Mouse (Mus musculus) kidney, embryonic 16.5 days (tissue): ENCODE results near the gene Map7d2. TPM values are rescaled to one million over a fixed set of nuclear protein-coding genes. Genes with fewer than 3 reads are reported as not detected.

Experiments
- ATAC-seq: fragments of 200-750 bp; cut with Nextera tagmentation; 2 replicates; pipeline ENCODE4 v1.8.0; 2017; ENCODE audit warnings: moderate TSS enrichment; ENCODE audit not compliant: low FRiP score, low TSS enrichment
- H3K27ac ChIP-seq: fragments of 300-500 bp; sonication (generic); 2 replicates; pipeline ENCODE4 v1.5.1; 2014; ENCODE audit warnings: low read length
- H3K27me3 ChIP-seq: fragments of 300-500 bp; sonication (generic); 2 replicates; pipeline ENCODE4 v1.6.1; 2014; ENCODE audit warnings: low read length, control low read depth, mixed read lengths; ENCODE audit not compliant: insufficient read depth
- H3K36me3 ChIP-seq: fragments of 300-500 bp; sonication (generic); 2 replicates; pipeline ENCODE4 v1.6.1; 2014; ENCODE audit warnings: low read length, control low read depth, mixed read lengths; ENCODE audit not compliant: insufficient read depth
- H3K4me1 ChIP-seq: fragments of 300-500 bp; sonication (generic); 2 replicates; pipeline ENCODE4 v1.6.1; 2014; ENCODE audit warnings: low read length, control low read depth, mixed read lengths; ENCODE audit not compliant: insufficient read depth
- H3K4me2 ChIP-seq: fragments of 300-500 bp; sonication (generic); replicated peaks from 2 replicates; pipeline ENCODE4 v1.6.1; 2014; ENCODE audit warnings: low read depth, low read length
- H3K4me3 ChIP-seq: fragments of 300-500 bp; sonication (generic); 2 replicates; pipeline ENCODE4 v1.5.1; 2014; ENCODE audit warnings: mild to moderate bottlenecking, low read length
- H3K9ac ChIP-seq: fragments of 300-500 bp; sonication (generic); replicated peaks from 2 replicates; pipeline ENCODE4 v1.6.1; 2014; ENCODE audit warnings: low read length
- H3K9me3 ChIP-seq: fragments of 300-500 bp; sonication (generic); 2 replicates; pipeline ENCODE4 v1.6.1; 2016; ENCODE audit warnings: low read length, control low read depth
- WGBS: fragments of 180-500 bp; shearing (Covaris S2); extraction: QIAGEN DNeasy Blood & Tissue Kit; methylation state at CpG from one replicate; pipeline ENCODE4 v1.1.7; 2014; 5-methylcytosine and 5-hydroxymethylcytosine counted together
- polyA plus RNA-seq: library from polyadenylated mRNA; unstranded; fragments of >200 nt; fragmentation: Nextera tagmentation; extraction: Ambion mirVana; gene quantifications from 2 replicates; pipeline ENCODE4 v1.2.1, GENCODE M21; 2015

The Map7d2 gene
- 2.4 and 2.8 TPM in 2 replicates for polyA plus RNA-seq

- Histone ChIP-seq H3K36me3 (no peaks in the 10 kb centered on the region), H3K27ac (no peak within 1 kb of the TSS), H3K4me3 (peak within 1 kb of the TSS; percentile 58), H3K27me3 (peaks cover 39% of the 10 kb centered on the region; the same call in 1 of the 2 replicates), H3K4me2 (peak within 1 kb of the TSS; percentile 91), H3K9me3 (0 out of 2 replicates have a peak, but pooled peaks cover 2% of the 10 kb centered on the region), H3K9ac (no peak within 1 kb of the TSS; the same call in 1 of the 2 replicates), H3K4me1 (no peaks in the 10 kb centered on the region)
- ATAC-seq, result peak; percentile 89
- WGBS, result 25% methylated on average over 42 of the region's 83 CpGs
These were observed at the start of gene Map7d2 for GRCm38 (mm10) chrX:159414130-159414828. Map7d2 (plus strand) TSS chrX:159414572.

- Histone ChIP-seq H3K9ac (peak within 1 kb of the TSS; percentile 78), H3K4me3 (peak within 1 kb of the TSS; percentile 74), H3K4me2 (peak within 1 kb of the TSS; percentile 47), H3K4me1 (peaks cover 5% of the 10 kb centered on the region; the same call in 1 of the 2 replicates), H3K27ac (peak within 1 kb of the TSS; percentile 85), H3K27me3 (peaks cover 7% of the 10 kb centered on the region; the same call in 1 of the 2 replicates), H3K9me3 (no peaks in the 10 kb centered on the region), H3K36me3 (no peaks in the 10 kb centered on the region; the same call in 1 of the 2 replicates)
- 20% methylated on average over 46 of the region's 76 CpGs for WGBS
- ATAC-seq, result peak; percentile 99
These were observed 42.3 kb upstream of the Map7d2 start, which contains the start of gene Eif1ax for GRCm38 (mm10) chrX:159371831-159372752. Eif1ax (plus strand) TSS chrX:159372178.

GRCm38 (mm10) chrX:159372753-159373144 lies 41.6 kb upstream of the Map7d2 start:
- Histone ChIP-seq H3K9ac (peak overlapping the region; percentile 78), H3K4me1 (peaks cover 5% of the 10 kb centered on the region; the same call in 1 of the 2 replicates), H3K27me3 (peaks cover 7% of the 10 kb centered on the region; the same call in 1 of the 2 replicates), H3K4me3 (peak overlapping the region; percentile 74), H3K4me2 (peak overlapping the region; percentile 47), H3K36me3 (no peaks in the 10 kb centered on the region; the same call in 1 of the 2 replicates), H3K9me3 (no peaks in the 10 kb centered on the region), H3K27ac (peak overlapping the region; percentile 85)
- 24% methylated on average over 9 of the region's 9 CpGs for WGBS
- ATAC-seq, result no peak

GRCm38 (mm10) chrX:159387105-159387504 lies 27.3 kb upstream of the Map7d2 start:
- H3K9ac ChIP-seq, result no peak overlapping the region
- peaks cover 8% of the 10 kb centered on the region; the same call in 1 of the 2 replicates for H3K36me3 ChIP-seq
- H3K4me1 ChIP-seq, result no peaks in the 10 kb centered on the region
- H3K27me3 ChIP-seq, result no peaks in the 10 kb centered on the region
- WGBS, result 71% methylated on average over 9 of the region's 9 CpGs
- no peak overlapping the region for H3K27ac ChIP-seq
- H3K4me3 ChIP-seq, result no peak overlapping the region
- H3K9me3 ChIP-seq, result no peaks in the 10 kb centered on the region
- no peak for ATAC-seq
- no peak overlapping the region for H3K4me2 ChIP-seq

- no peaks in the 10 kb centered on the region for H3K4me1 ChIP-seq
- no peak for ATAC-seq
These were observed 25.4 kb upstream of the Map7d2 start for GRCm38 (mm10) chrX:159388953-159389352.

GRCm38 (mm10) chrX:159390347-159390962 lies 23.9 kb upstream of the Map7d2 start:
- H3K9me3 ChIP-seq, result no peaks in the 10 kb centered on the region

More at GRCm38 (mm10) chrX:159388953-159389352, 25.4 kb upstream of the Map7d2 start:
- Histone ChIP-seq H3K27me3 (no peaks in the 10 kb centered on the region), H3K9me3 (no peaks in the 10 kb centered on the region), H3K9ac (no peak overlapping the region), H3K36me3 (peaks cover 6% of the 10 kb centered on the region; the same call in 1 of the 2 replicates), H3K4me3 (no peak overlapping the region), H3K27ac (no peak overlapping the region), H3K4me2 (no peak overlapping the region)

GRCm38 (mm10) chrX:159391239-159391638 lies 23.1 kb upstream of the Map7d2 start:
- no peaks in the 10 kb centered on the region for H3K9me3 ChIP-seq

More at GRCm38 (mm10) chrX:159390347-159390962, 23.9 kb upstream of the Map7d2 start:
- Histone ChIP-seq H3K4me3 (no peak overlapping the region), H3K4me1 (no peaks in the 10 kb centered on the region), H3K36me3 (peaks cover 6% of the 10 kb centered on the region; the same call in 1 of the 2 replicates), H3K27ac (no peak overlapping the region), H3K27me3 (no peaks in the 10 kb centered on the region), H3K4me2 (no peak overlapping the region), H3K9ac (no peak overlapping the region)
- 77% methylated on average over 6 of the region's 6 CpGs for WGBS
- no peak for ATAC-seq

GRCm38 (mm10) chrX:159409253-159409652 lies 5.1 kb upstream of the Map7d2 start:
- no peaks in the 10 kb centered on the region for H3K36me3 ChIP-seq
- ATAC-seq, result no peak
- no peak overlapping the region for H3K27ac ChIP-seq
- H3K4me3 ChIP-seq, result no peak overlapping the region
- peaks cover 17% of the 10 kb centered on the region; the same call in 1 of the 2 replicates for H3K27me3 ChIP-seq
- no peaks in the 10 kb centered on the region for H3K9me3 ChIP-seq
- H3K9ac ChIP-seq, result no peak overlapping the region
- no peaks in the 10 kb centered on the region for H3K4me1 ChIP-seq
- 34% methylated on average over 4 of the region's 4 CpGs for WGBS
- no peak overlapping the region for H3K4me2 ChIP-seq

More at GRCm38 (mm10) chrX:159391239-159391638, 23.1 kb upstream of the Map7d2 start:
- Histone ChIP-seq H3K9ac (no peak overlapping the region), H3K27ac (no peak overlapping the region), H3K4me3 (no peak overlapping the region), H3K36me3 (no peaks in the 10 kb centered on the region), H3K4me1 (no peaks in the 10 kb centered on the region), H3K4me2 (no peak overlapping the region), H3K27me3 (no peaks in the 10 kb centered on the region)
- 79% methylated on average over 3 of the region's 3 CpGs for WGBS
- ATAC-seq, result no peak
